Mouse (Mus musculus): Measurements from ENCODE around the gene Kif3a.

DNA sequence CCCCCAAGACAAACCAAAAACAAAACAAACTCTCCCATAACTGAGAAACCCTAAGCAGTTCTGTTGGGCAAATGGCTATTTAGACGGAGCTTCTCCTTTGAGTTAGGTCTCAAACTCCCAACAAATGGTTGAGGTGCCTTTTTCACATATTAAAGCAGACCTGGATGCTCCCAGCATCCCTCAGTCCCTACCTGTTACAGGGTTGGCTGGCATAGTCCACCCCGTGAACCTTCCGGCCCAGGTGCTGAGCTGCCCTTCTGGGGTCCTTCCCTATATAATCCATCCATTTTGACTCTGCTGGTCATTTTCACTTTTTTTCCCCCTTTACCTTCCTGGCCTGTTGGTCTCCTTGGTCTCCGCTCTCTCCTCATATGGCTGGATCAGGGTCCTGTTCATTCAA, 533 bp upstream of the Kif3a start:
- TF ChIP-seq POLR2A (IDR thresholded peaks at IDR 0.05; ENCODE audit: control insufficient read depth, extremely low read depth, insufficient read depth, low read length, poor library complexity) (no peak), CTCF (IDR thresholded peaks at IDR 0.05; ENCODE audit: borderline replicate concordance, control insufficient read depth, extremely low read depth, insufficient read depth, low read length, poor library complexity) (no peak)
